Mouse (Mus musculus) midbrain, embryonic 11.5 days (tissue): ENCODE measurements at regions not wholly inside any gene's neighbourhood (a gene's known extent, or its start where the extent isn't known, plus 50 kb on each side); places are given as distances from the start of the nearest gene placed in this dataset.
A peak's percentile ranks its signal among the peaks of the same experiment; 100 is the strongest.

Experiments used
- ATAC-seq: fragments of 200-750 bp; cut with Nextera tagmentation; 2 replicates; pipeline ENCODE4 v1.8.0; 2017; ENCODE audit warnings: moderate TSS enrichment, moderate library complexity; ENCODE audit not compliant: low FRiP score
- DNase-seq: peaks from one replicate; pipeline ENCODE4 v3.0.0; 2015; ENCODE audit warnings: low spot score; ENCODE audit errors: missing footprints
- H3K27ac ChIP-seq: fragments of 300-500 bp; sonication (generic); 2 replicates; pipeline ENCODE4 v1.5.1; 2014; ENCODE audit warnings: low read depth, low read length
- H3K27me3 ChIP-seq: fragments of 300-500 bp; sonication (generic); 2 replicates; pipeline ENCODE4 v1.6.1; 2014; ENCODE audit warnings: mild to moderate bottlenecking, low read length, moderate library complexity, mixed read lengths; ENCODE audit not compliant: control insufficient read depth, insufficient read depth
- H3K36me3 ChIP-seq: fragments of 300-500 bp; sonication (generic); 2 replicates; pipeline ENCODE4 v1.6.1; 2014; ENCODE audit warnings: mild to moderate bottlenecking, low read length, moderate library complexity, mixed read lengths; ENCODE audit not compliant: control insufficient read depth, insufficient read depth
- H3K4me1 ChIP-seq: fragments of 300-500 bp; sonication (generic); 2 replicates; pipeline ENCODE4 v1.6.1; 2014; ENCODE audit warnings: low read length; ENCODE audit not compliant: control insufficient read depth, insufficient read depth
- H3K4me2 ChIP-seq: fragments of 300-500 bp; sonication (generic); 2 replicates; pipeline ENCODE4 v1.6.1; 2014; ENCODE audit warnings: mild to moderate bottlenecking, moderate library complexity
- H3K4me3 ChIP-seq: fragments of 300-500 bp; sonication (generic); 2 replicates; pipeline ENCODE4 v1.5.1; 2014; ENCODE audit warnings: low read depth, low read length
- H3K9ac ChIP-seq: fragments of 300-500 bp; sonication (generic); 2 replicates; pipeline ENCODE4 v1.6.1; 2014; ENCODE audit warnings: low read length
- H3K9me3 ChIP-seq: fragments of 300-500 bp; sonication (generic); 2 replicates; pipeline ENCODE4 v1.6.1; 2016; ENCODE audit warnings: low read length; ENCODE audit not compliant: control insufficient read depth
- WGBS: fragments of 180-500 bp; shearing (Covaris S2); extraction: QIAGEN DNeasy Blood & Tissue Kit; methylation state at CpG from one replicate; pipeline ENCODE4 v1.1.7; 2014; 5-methylcytosine and 5-hydroxymethylcytosine counted together

DNA sequence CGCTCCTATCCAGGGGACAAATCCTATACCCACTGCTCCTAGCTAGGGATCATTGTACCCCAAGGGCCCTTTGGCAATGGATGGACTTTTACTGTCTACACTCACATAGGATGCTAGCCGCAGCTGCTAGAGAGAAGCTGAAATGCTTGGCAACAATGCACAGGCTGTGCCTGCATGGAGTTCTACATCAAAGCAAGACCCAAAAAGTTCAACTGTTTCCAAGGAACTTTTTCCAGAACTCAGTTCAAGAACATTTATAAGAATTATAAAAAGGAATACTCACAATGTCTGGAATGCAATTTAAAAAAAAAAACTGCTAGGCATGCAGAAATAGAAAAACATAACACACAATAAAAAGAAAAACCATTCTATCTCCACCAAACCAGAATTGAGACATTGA is 202.0 kb downstream of the Rap2a start:
- no peak overlapping the region for H3K27ac ChIP-seq
- no peaks in the 10 kb centered on the region for H3K27me3 ChIP-seq
- peak; percentile 12 for DNase-seq
- WGBS, result 100% methylated on average over 2 of the region's 2 CpGs
- no peaks in the 10 kb centered on the region for H3K4me1 ChIP-seq
- no peak overlapping the region for H3K4me2 ChIP-seq
- H3K9me3 ChIP-seq, result no peaks in the 10 kb centered on the region
- no peak overlapping the region for H3K9ac ChIP-seq
- no peaks in the 10 kb centered on the region for H3K36me3 ChIP-seq
- ATAC-seq, result no peak
- H3K4me3 ChIP-seq, result no peak overlapping the region

DNA sequence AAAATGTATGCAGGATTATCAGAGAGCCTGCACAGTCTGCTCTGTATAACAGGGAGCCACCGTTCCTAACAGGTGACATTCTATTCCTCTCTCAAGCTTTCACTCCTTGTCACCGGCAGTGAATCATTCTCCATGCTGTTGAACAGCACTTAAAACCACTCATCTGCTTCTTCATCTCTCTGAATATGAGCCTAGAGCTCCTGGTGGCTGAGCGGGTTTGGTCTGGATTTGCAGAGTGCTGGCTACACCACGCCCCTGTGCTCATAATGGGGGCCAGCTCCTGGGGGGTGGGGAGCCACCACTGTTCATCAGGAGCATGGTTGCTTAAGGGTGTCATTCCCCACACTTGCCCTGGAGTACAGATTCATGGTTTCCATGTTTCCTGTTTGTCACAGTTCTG is 207.0 kb downstream of the Rap2a start:
- H3K27me3 ChIP-seq, result no peaks in the 10 kb centered on the region
- WGBS, result 86% methylated on average over 4 of the region's 4 CpGs
- H3K4me2 ChIP-seq, result no peak overlapping the region
- no peak overlapping the region for H3K9ac ChIP-seq
- H3K4me1 ChIP-seq, result no peaks in the 10 kb centered on the region
- no peak for ATAC-seq
- no peak for DNase-seq
- H3K27ac ChIP-seq, result no peak overlapping the region
- H3K9me3 ChIP-seq, result no peaks in the 10 kb centered on the region
- no peaks in the 10 kb centered on the region for H3K36me3 ChIP-seq
- no peak overlapping the region for H3K4me3 ChIP-seq

DNA sequence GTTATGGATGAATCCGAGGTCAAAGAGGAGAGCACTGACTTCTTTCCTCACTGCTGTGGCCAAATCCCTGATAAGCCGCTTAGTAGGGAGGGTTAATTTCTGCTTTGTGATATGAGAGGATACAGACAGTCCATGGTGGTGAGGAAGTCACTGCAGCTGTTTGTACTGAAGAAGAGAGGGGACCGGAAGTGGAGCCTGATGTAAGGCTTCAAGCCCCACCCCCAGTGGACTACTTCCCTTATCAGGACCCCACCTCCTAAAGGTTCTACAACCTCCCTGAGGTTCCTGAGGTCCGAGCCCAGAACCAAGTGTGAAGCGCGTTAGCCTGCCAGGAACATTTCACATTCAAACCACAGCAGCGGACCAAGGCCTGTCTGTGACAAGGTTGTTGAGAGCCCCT is 207.6 kb downstream of the Rap2a start:
- ATAC-seq (no peak), DNase-seq (no peak)
- Histone ChIP-seq H3K9ac (no peak overlapping the region), H3K36me3 (no peaks in the 10 kb centered on the region), H3K27ac (no peak overlapping the region), H3K9me3 (no peaks in the 10 kb centered on the region), H3K27me3 (no peaks in the 10 kb centered on the region), H3K4me3 (no peak overlapping the region), H3K4me2 (no peak overlapping the region), H3K4me1 (no peaks in the 10 kb centered on the region)
- WGBS, result 94% methylated on average over 7 of the region's 7 CpGs

DNA sequence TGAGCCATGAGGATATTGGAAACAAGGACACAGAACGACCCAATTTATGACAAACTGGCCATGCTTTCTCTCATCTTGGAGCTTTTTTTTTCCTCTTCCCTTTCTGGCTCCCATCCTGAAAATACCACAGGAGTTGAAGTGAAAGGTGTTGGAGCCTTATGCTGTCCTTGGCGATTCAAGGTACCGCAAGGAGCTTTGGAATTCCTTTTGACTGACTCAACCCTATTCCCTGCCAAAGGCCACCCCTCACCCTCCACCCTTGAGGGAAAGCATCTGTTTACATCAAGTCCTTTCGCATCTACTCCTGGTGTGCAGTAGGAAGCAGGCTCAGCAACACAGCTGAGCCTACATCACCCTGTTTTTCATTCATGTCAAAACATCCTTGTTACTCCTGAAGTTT is 208.5 kb downstream of the Rap2a start:
- Histone ChIP-seq H3K9me3 (no peaks in the 10 kb centered on the region), H3K4me1 (no peaks in the 10 kb centered on the region), H3K4me3 (no peak overlapping the region), H3K27ac (no peak overlapping the region), H3K4me2 (no peak overlapping the region), H3K9ac (no peak overlapping the region), H3K27me3 (no peaks in the 10 kb centered on the region), H3K36me3 (no peaks in the 10 kb centered on the region)
- 86% methylated on average over 4 of the region's 4 CpGs for WGBS
- ATAC-seq, result no peak
- DNase-seq, result no peak

- no peaks in the 10 kb centered on the region for H3K9me3 ChIP-seq
These were observed 211.6 kb upstream of the Ipo5 start for GRCm38 (mm10) chr14:120699378-120699777.

GRCm38 (mm10) chr14:120705301-120705801 is 205.7 kb upstream of the Ipo5 start:
- Histone ChIP-seq H3K36me3 (no peaks in the 10 kb centered on the region), H3K4me3 (no peak overlapping the region), H3K4me2 (no peak overlapping the region), H3K27me3 (no peaks in the 10 kb centered on the region), H3K9ac (no peak overlapping the region), H3K9me3 (no peaks in the 10 kb centered on the region), H3K4me1 (no peaks in the 10 kb centered on the region), H3K27ac (no peak overlapping the region)
- ATAC-seq, result no peak
- no peak for DNase-seq
- WGBS, result 80% methylated on average over 4 of the region's 4 CpGs

More at GRCm38 (mm10) chr14:120699378-120699777, 211.6 kb upstream of the Ipo5 start:
- Histone ChIP-seq H3K4me3 (no peak overlapping the region), H3K9ac (no peak overlapping the region), H3K36me3 (no peaks in the 10 kb centered on the region), H3K4me1 (no peaks in the 10 kb centered on the region), H3K27ac (no peak overlapping the region), H3K4me2 (no peak overlapping the region), H3K27me3 (no peaks in the 10 kb centered on the region)
- ATAC-seq (no peak), DNase-seq (no peak)
- WGBS, result 76% methylated on average over 4 of the region's 4 CpGs

DNA sequence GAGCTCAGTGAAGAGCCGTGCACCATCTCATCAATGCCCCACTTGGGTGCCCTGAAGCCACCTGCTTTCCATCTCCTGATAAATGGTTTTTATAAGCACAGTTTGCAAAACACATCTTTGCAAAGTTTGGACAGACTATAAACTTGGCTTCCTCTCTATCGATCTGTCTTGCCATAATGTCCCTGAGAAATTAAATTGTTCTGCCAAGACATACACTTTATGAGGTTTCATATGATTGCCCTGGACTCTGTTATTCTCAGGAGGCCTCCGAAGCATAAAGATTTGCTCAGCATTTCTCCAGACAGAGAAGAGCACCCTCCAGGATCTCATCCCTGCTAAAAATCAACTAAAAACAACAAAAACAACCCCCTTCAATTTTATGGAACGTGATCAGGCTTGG is 200.2 kb upstream of the Ipo5 start:
- Histone ChIP-seq H3K27ac (no peak overlapping the region), H3K36me3 (no peaks in the 10 kb centered on the region), H3K9me3 (no peaks in the 10 kb centered on the region), H3K27me3 (no peaks in the 10 kb centered on the region), H3K4me2 (no peak overlapping the region), H3K4me1 (no peaks in the 10 kb centered on the region), H3K9ac (no peak overlapping the region), H3K4me3 (no peak overlapping the region)
- 93% methylated on average over 4 of the region's 4 CpGs for WGBS
- DNase-seq (no peak), ATAC-seq (no peak)

DNA sequence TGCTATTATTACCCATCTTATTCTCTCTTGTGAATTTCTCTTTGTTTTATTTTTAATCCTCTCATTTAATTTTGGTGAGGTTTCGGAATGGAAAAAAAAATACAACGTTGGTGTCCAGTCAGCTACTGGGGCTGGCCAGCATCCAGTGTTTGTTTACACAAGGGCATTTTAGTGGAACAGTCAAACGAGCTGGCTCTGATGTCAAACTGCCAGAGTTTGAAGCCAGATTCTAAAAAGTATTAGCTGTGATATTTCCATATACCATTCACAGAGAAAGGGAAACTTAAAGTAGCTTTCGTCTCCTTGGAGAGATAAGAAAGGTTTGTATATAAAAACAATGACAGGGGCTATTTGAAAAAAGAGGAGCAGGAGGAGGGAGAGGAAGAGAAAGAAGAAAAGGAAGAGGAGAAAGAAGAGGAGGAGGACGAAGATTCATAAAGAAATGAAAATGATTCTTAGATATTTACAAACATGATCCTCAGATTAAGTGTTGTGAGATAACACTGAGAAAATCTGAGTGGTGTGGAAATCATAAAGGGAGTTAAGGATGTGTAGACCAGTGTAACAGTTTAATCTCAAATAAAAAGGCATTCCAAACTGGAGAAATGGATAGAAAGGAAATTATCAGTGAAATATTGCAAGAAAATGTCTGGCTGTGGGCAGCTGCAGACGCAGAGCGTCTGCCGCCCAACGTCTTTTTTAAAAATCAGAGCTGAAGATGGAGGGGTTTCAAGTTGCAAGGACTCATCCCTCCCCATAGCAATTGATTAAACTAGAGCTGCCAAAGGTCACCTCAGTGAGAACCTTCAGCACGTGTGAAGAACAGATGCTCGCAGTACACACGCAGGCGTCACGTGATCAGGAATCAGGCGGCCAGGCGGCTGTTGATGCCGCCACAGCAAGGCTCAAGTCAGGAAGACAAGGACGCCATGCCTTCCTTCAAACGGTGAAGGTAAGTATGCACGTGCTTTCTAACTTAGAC is 190.3 kb upstream of the Ipo5 start:
- WGBS, result 78% methylated on average over 20 of the region's 20 CpGs
- Histone ChIP-seq H3K4me2 (no peak overlapping the region), H3K27ac (no peak overlapping the region), H3K9ac (no peak overlapping the region), H3K4me3 (no peak overlapping the region), H3K4me1 (no peaks in the 10 kb centered on the region), H3K36me3 (no peaks in the 10 kb centered on the region), H3K27me3 (no peaks in the 10 kb centered on the region), H3K9me3 (no peaks in the 10 kb centered on the region)
- ATAC-seq, result no peak
- no peak for DNase-seq

DNA sequence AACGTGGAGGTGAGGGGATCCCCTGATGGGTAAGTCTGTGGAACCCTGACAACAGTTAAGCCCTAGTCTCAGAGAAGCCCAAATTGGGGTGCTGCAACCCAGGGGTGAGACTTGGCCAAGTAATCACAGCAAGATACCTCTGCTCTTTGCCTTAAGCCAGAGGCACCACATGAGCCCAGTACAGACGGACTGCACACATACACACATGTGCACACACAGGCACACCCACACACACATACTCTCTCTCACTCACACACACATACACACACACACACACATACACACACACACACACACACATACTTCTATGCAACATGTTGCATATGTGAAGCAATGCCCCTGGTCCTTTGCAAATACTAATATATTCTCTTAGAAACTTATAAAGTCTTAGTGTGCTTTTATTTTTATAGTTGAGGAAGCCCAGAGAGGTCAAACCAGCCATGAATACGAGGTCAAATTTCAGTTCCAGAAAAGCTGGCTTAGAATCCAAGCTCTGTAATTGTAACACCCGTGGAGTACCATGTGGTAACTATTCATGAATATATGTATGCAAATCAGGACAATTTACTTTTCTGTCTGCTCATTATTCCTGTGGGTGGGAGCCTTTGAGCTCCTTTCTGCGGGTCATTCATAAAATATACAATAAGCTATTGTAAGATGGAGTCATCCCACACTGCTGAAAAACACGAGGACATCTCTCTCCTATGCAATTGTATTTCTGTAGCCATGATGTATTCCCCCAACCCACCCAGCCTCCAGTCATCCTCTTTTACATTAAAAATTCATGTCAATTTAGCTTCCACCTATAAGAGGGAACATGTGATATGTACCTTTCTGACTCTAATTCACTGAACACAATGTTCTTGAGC is 189.2 kb upstream of the Ipo5 start:
- peak; percentile 84 for DNase-seq
- H3K4me3 ChIP-seq, result no peak overlapping the region
- 70% methylated on average over 6 of the region's 6 CpGs for WGBS

More for the DNA sequence above, 189.2 kb upstream of the Ipo5 start:
- Histone ChIP-seq H3K9me3 (no peaks in the 10 kb centered on the region), H3K9ac (no peak overlapping the region), H3K27me3 (no peaks in the 10 kb centered on the region), H3K4me1 (no peaks in the 10 kb centered on the region), H3K36me3 (no peaks in the 10 kb centered on the region), H3K4me2 (no peak overlapping the region), H3K27ac (no peak overlapping the region)
- no peak for ATAC-seq
